Mouse (Mus musculus): ENCODE measurements around the gene Stkld1.

- TF ChIP-seq POLR2A (IDR thresholded peaks at IDR 0.05; ENCODE audit: control insufficient read depth, low read depth, low read length), result peak; percentile 82
- TF ChIP-seq CTCF (IDR thresholded peaks at IDR 0.05; ENCODE audit: control insufficient read depth, insufficient read depth, insufficient replicate concordance, low read depth, low read length), result no peak
Measured at GRCm38 (mm10) chr2:26902467-26903220, 31.2 kb upstream of the Stkld1 start, which contains the start of gene Surf6.

Measured in testis, adult 2 months (tissue).